ENCODE assay signal across 8 mouse cellular contexts in genomic region chr5:48038033-48038432, GRCm38 (mm10). TPM values are rescaled to one million over a fixed set of nuclear protein-coding genes. Genes with fewer than 3 reads are reported as not detected.
A peak's percentile ranks its signal among the peaks of the same experiment; 100 is the strongest.
DNase-seq lines count a peak whose midpoint lies in the region; ATAC-seq and TF ChIP-seq lines count a peak whose summit lies in the region.

No protein-coding gene starts in this region.

- no peaks in the 10 kb centered on the region for H3K9me3 ChIP-seq in hindbrain, embryonic 11.5 days (ENCODE audit: control insufficient read depth, low read length)
- H3K9me3 ChIP-seq in hindbrain, embryonic 10.5 days, result no peaks in the 10 kb centered on the region
- no peaks in the 10 kb centered on the region for H3K9me3 ChIP-seq in heart, embryonic 11.5 days (replicated peaks; ENCODE audit: control insufficient read depth, low read length)

- peak; percentile 55; the same call in 1 of the 2 replicates for TF ChIP-seq CTCF in brain, embryonic 14.5 days (IDR thresholded peaks at IDR 0.05; ENCODE audit: borderline replicate concordance, extremely low read depth, insufficient read depth, insufficient read length)

- H3K4me2 ChIP-seq in hindbrain, embryonic 11.5 days (replicated peaks; ENCODE audit: low read depth, low read length), result no peak overlapping the region
- H3K4me2 ChIP-seq in myocyte (ENCODE audit: low read depth), result peak overlapping the region; percentile 45
- H3K4me2 ChIP-seq in heart, embryonic 11.5 days, result no peak overlapping the region

- no peak overlapping the region for H3K9ac ChIP-seq in hindbrain, embryonic 11.5 days (ENCODE audit: low read depth, low read length)
- H3K9ac ChIP-seq in heart, embryonic 11.5 days (ENCODE audit: low read depth, low read length), result no peak overlapping the region

- WGBS in hindbrain, embryonic 11.5 days, result 36% methylated on average over 5 of the region's 5 CpGs
- 31% methylated on average over 5 of the region's 5 CpGs for WGBS in hindbrain, embryonic 10.5 days
- 43% methylated on average over 5 of the region's 5 CpGs for WGBS in heart, embryonic 11.5 days (ENCODE audit: insufficient replicate concordance)

- H3K4me3 ChIP-seq in hindbrain, embryonic 11.5 days (ENCODE audit: low read depth, low read length), result no peak overlapping the region
- no peak overlapping the region for H3K4me3 ChIP-seq in hindbrain, embryonic 10.5 days
- no peak overlapping the region for H3K4me3 ChIP-seq in myocyte
- H3K4me3 ChIP-seq in heart, embryonic 11.5 days (ENCODE audit: low read depth, low read length), result no peak overlapping the region

- H3ac ChIP-seq in myocyte (ENCODE audit: control insufficient read depth, insufficient read length), result no peak overlapping the region

- no peaks in the 10 kb centered on the region for H3K27me3 ChIP-seq in hindbrain, embryonic 11.5 days (ENCODE audit: control insufficient read depth, insufficient read depth, low read length)
- H3K27me3 ChIP-seq in hindbrain, embryonic 10.5 days (ENCODE audit: insufficient read depth, poor library complexity, severe bottlenecking), result no peaks in the 10 kb centered on the region
- H3K27me3 ChIP-seq in myocyte (ENCODE audit: control insufficient read depth, insufficient read depth, insufficient read length), result no peaks in the 10 kb centered on the region
- no peaks in the 10 kb centered on the region for H3K27me3 ChIP-seq in heart, embryonic 11.5 days (ENCODE audit: control insufficient read depth, insufficient read depth, low read length)

- no peak for TF ChIP-seq POLR2A in brain, embryonic 14.5 days (IDR thresholded peaks at IDR 0.05; ENCODE audit: borderline replicate concordance, extremely low read depth, insufficient read depth, insufficient read length, poor library complexity, severe bottlenecking)
- no peak for TF ChIP-seq POLR2A in myocyte (IDR thresholded peaks at IDR 0.05; ENCODE audit: insufficient read length, low read depth)

- no peaks in the 10 kb centered on the region for H3K36me3 ChIP-seq in hindbrain, embryonic 11.5 days (ENCODE audit: control insufficient read depth, insufficient read depth, low read length)
- H3K36me3 ChIP-seq in hindbrain, embryonic 10.5 days, result no peaks in the 10 kb centered on the region
- no peaks in the 10 kb centered on the region for H3K36me3 ChIP-seq in myocyte (ENCODE audit: control insufficient read depth, insufficient read depth)
- H3K36me3 ChIP-seq in heart, embryonic 11.5 days (ENCODE audit: control insufficient read depth, insufficient read depth, low read length), result no peaks in the 10 kb centered on the region

- H3K4me1 ChIP-seq in hindbrain, embryonic 11.5 days (replicated peaks; ENCODE audit: control insufficient read depth, insufficient read depth, low read length), result no peaks in the 10 kb centered on the region
- no peaks in the 10 kb centered on the region for H3K4me1 ChIP-seq in hindbrain, embryonic 10.5 days (replicated peaks)
- H3K4me1 ChIP-seq in heart, embryonic 11.5 days (ENCODE audit: control insufficient read depth, insufficient read depth, low read length), result no peaks in the 10 kb centered on the region

- peak; percentile 45 for DNase-seq in hindbrain, embryonic 11.5 days (ENCODE audit: low spot score)
- DNase-seq in hindbrain, embryonic 10.5 days (ENCODE audit: low spot score), result no peak
- DNase-seq in 416B (ENCODE audit: low read depth), result peak; percentile 73
- peak; percentile 74 for DNase-seq in brain, embryonic 14.5 days (ENCODE audit: low read depth)
- peak; percentile 56 for DNase-seq in kidney, adult 9 months
- no peak for DNase-seq in thymus, postnatal 10 days (ENCODE audit: low spot score in 2 of 2)

- H3K27ac ChIP-seq in hindbrain, embryonic 11.5 days (ENCODE audit: low read depth, low read length), result no peak overlapping the region
- no peak overlapping the region for H3K27ac ChIP-seq in hindbrain, embryonic 10.5 days
- H3K27ac ChIP-seq in heart, embryonic 11.5 days (ENCODE audit: low read depth, low read length), result no peak overlapping the region

- peak; percentile 56; the same call in 1 of the 2 replicates for ATAC-seq in hindbrain, embryonic 11.5 days (ENCODE audit: low FRiP score)
- no peak for ATAC-seq in heart, embryonic 11.5 days (replicated peaks; ENCODE audit: insufficient number of reproducible peaks, low FRiP score, low TSS enrichment)

- H3K79me2 ChIP-seq in myocyte (ENCODE audit: control insufficient read depth, insufficient read depth), result no peaks in the 10 kb centered on the region

TF ChIP-seq in myocyte, 11 proteins besides CTCF, POLR2A, EP300 and RAD21:
- TF ChIP-seq USF1 (IDR thresholded peaks at IDR 0.05; ENCODE audit: low read depth), result no peak
- no peak for TF ChIP-seq MYOD1 (IDR thresholded peaks at IDR 0.05; ENCODE audit: control insufficient read depth in 1 of 3, insufficient read length in 2 of 3, low read depth in 2 of 3)

RNA-seq across cellular contexts. Expression of gene Slit2, which starts 55.1 kb away (rescaled TPM):
- polyA plus RNA-seq in hindbrain, embryonic 11.5 days (2014; fragmentation: Nextera tagmentation; extraction: Ambion mirVana), result 39.3 and 61.2 TPM in 2 replicates
- 43.1 and 55.8 TPM in 2 replicates for polyA plus RNA-seq in hindbrain, embryonic 10.5 days (2016; fragmentation: Nextera tagmentation; extraction: Ambion mirVana)
- polyA plus RNA-seq in brain, embryonic 14.5 days (2012; rRNA removed), result 20.7 and 31.8 TPM in 2 replicates
- polyA plus RNA-seq in myocyte (2012; fragmentation: generic; extraction: Trizol), result 4.8 TPM
- polyA plus RNA-seq in heart, embryonic 11.5 days (2014; fragmentation: Nextera tagmentation; extraction: Ambion mirVana), result 47.2 and 49.4 TPM in 2 replicates

Comparison
In these comparisons a context has a peak if more than half of its experiments do, and no peak if none do; other contexts are left out.
1. DNase-seq: peak in hindbrain, embryonic 11.5 days (single experiment), 416B (single experiment), brain, embryonic 14.5 days (single experiment) and kidney, adult 9 months (single experiment); none in hindbrain, embryonic 10.5 days (single experiment) and thymus, postnatal 10 days (0 of 2).